ENCODE assay signal across 28 mouse cellular contexts in the genomic region with DNA sequence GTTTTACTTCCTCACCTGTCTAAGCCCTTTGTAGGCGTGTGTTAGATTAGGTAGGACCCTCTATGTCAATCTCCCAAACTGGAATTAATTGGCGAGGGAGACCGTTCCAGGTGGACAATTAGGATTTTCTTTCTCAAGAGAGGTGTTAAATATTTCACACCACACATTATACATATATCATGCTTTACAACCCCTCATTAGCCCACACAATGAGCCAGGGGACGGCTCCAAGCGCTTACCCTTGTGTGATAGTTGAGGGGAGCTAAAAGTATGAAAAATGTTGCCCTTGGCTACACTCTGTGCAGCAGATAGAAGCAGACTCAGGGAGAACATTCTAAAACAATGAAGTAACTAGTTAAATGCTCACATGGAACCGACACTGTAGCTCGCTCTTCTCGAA.
A peak's percentile ranks its signal among the peaks of the same experiment; 100 is the strongest.
DNase-seq lines count a peak whose midpoint lies in the region; ATAC-seq lines count a peak whose summit lies in the region.
"Had no signal": no experiment of that assay in that cellular context is flagged by ENCODE, and none has a peak within 500 bp of the region (broad histone marks: within the 10 kb centered on the region; RNA-seq: fewer than 3 reads in every experiment).

No protein-coding gene starts in this region.

- H3K4me2 ChIP-seq in kidney, embryonic 14.5 days (replicated peaks; ENCODE audit: low read depth, low read length): no peak overlapping the region
- no peak overlapping the region for H3K4me2 ChIP-seq in midbrain, embryonic 11.5 days
- H3K4me2 ChIP-seq in limb, embryonic 13.5 days (replicated peaks): 0 out of 2 replicates have a peak overlapping the region, but pooled peaks have one; percentile 10
- H3K4me2 ChIP-seq: embryonic facial prominence, embryonic 13.5 days; embryonic facial prominence, embryonic 15.5 days; forebrain, embryonic 12.5 days had no signal

- no peak overlapping the region for H3K4me3 ChIP-seq in kidney, embryonic 14.5 days (ENCODE audit: low read length)
- H3K4me3 ChIP-seq in midbrain, embryonic 11.5 days (ENCODE audit: low read depth, low read length): no peak overlapping the region
- no peak overlapping the region for H3K4me3 ChIP-seq in midbrain, embryonic 10.5 days
- H3K4me3 ChIP-seq in limb, embryonic 13.5 days: no peak overlapping the region
- H3K4me3 ChIP-seq: embryonic facial prominence, embryonic 13.5 days; embryonic facial prominence, embryonic 15.5 days; erythroblast, embryonic 14.5 days; forebrain, embryonic 10.5 days; forebrain, embryonic 12.5 days had no signal

- no peak overlapping the region for H3K9ac ChIP-seq in kidney, embryonic 14.5 days (ENCODE audit: low read depth, low read length)
- no peak overlapping the region for H3K9ac ChIP-seq in midbrain, embryonic 11.5 days (ENCODE audit: low read length)
- no peak overlapping the region for H3K9ac ChIP-seq in limb, embryonic 13.5 days
- H3K9ac ChIP-seq: embryonic facial prominence, embryonic 13.5 days; embryonic facial prominence, embryonic 15.5 days; forebrain, embryonic 12.5 days had no signal

- no peaks in the 10 kb centered on the region for H3K27me3 ChIP-seq in kidney, embryonic 14.5 days (ENCODE audit: control insufficient read depth, insufficient read depth, low read length)
- no peaks in the 10 kb centered on the region for H3K27me3 ChIP-seq in midbrain, embryonic 11.5 days (ENCODE audit: control insufficient read depth, insufficient read depth, low read length)
- H3K27me3 ChIP-seq in midbrain, embryonic 10.5 days (ENCODE audit: low read depth, poor library complexity, severe bottlenecking): no peaks in the 10 kb centered on the region
- peaks cover 66% of the 10 kb centered on the region for H3K27me3 ChIP-seq in limb, embryonic 13.5 days
- H3K27me3 ChIP-seq: CH12.LX; forebrain, embryonic 12.5 days had no signal

- WGBS in kidney, embryonic 14.5 days: 77% methylated on average over 8 of the region's 8 CpGs
- WGBS in midbrain, embryonic 11.5 days: 90% methylated on average over 8 of the region's 8 CpGs
- WGBS in midbrain, embryonic 10.5 days: 93% methylated on average over 8 of the region's 8 CpGs
- 35% methylated on average over 8 of the region's 8 CpGs for WGBS in limb, embryonic 13.5 days

- ATAC-seq in kidney, embryonic 14.5 days (ENCODE audit: low FRiP score, low TSS enrichment): 0 out of 2 replicates have a peak, but pooled peaks have one; percentile 32
- ATAC-seq in midbrain, embryonic 11.5 days (ENCODE audit: low FRiP score): no peak
- ATAC-seq in limb, embryonic 13.5 days (ENCODE audit: low FRiP score, low read depth): peak; percentile 37; the same call in 1 of the 2 replicates
- ATAC-seq: CD4-positive, CD25-positive, alpha-beta regulatory T cell, adult 4 months; forebrain, embryonic 14.5 days; forebrain, embryonic 16.5 days; Patski had no signal

- H3K27ac ChIP-seq in kidney, embryonic 14.5 days (ENCODE audit: low read depth, low read length): no peak overlapping the region
- H3K27ac ChIP-seq in midbrain, embryonic 11.5 days (ENCODE audit: low read depth, low read length): no peak overlapping the region
- no peak overlapping the region for H3K27ac ChIP-seq in midbrain, embryonic 10.5 days (replicated peaks)
- no peak overlapping the region for H3K27ac ChIP-seq in limb, embryonic 13.5 days
- H3K27ac ChIP-seq: embryonic facial prominence, embryonic 13.5 days; embryonic facial prominence, embryonic 15.5 days; forebrain, embryonic 10.5 days; forebrain, embryonic 12.5 days had no signal

- no peaks in the 10 kb centered on the region for H3K36me3 ChIP-seq in kidney, embryonic 14.5 days (ENCODE audit: control insufficient read depth, insufficient read depth, low read length)
- no peaks in the 10 kb centered on the region for H3K36me3 ChIP-seq in midbrain, embryonic 11.5 days (ENCODE audit: control insufficient read depth, insufficient read depth, low read length)
- H3K36me3 ChIP-seq in midbrain, embryonic 10.5 days: no peaks in the 10 kb centered on the region
- H3K36me3 ChIP-seq in limb, embryonic 13.5 days: no peaks in the 10 kb centered on the region
- H3K36me3 ChIP-seq: embryonic facial prominence, embryonic 13.5 days; embryonic facial prominence, embryonic 15.5 days; forebrain, embryonic 10.5 days; forebrain, embryonic 12.5 days; G1E had no signal

- no peaks in the 10 kb centered on the region for H3K4me1 ChIP-seq in kidney, embryonic 14.5 days (ENCODE audit: control insufficient read depth, insufficient read depth, low read length)
- no peaks in the 10 kb centered on the region for H3K4me1 ChIP-seq in midbrain, embryonic 11.5 days (ENCODE audit: control insufficient read depth, insufficient read depth, low read length)
- H3K4me1 ChIP-seq in midbrain, embryonic 10.5 days: no peaks in the 10 kb centered on the region
- peaks cover 39% of the 10 kb centered on the region for H3K4me1 ChIP-seq in limb, embryonic 13.5 days
- H3K4me1 ChIP-seq: embryonic facial prominence, embryonic 15.5 days; forebrain, embryonic 10.5 days; forebrain, embryonic 12.5 days had no signal

- H3K9me3 ChIP-seq in kidney, embryonic 14.5 days (ENCODE audit: control insufficient read depth, low read length): no peaks in the 10 kb centered on the region
- no peaks in the 10 kb centered on the region for H3K9me3 ChIP-seq in midbrain, embryonic 11.5 days (ENCODE audit: control insufficient read depth, low read length)
- H3K9me3 ChIP-seq in midbrain, embryonic 10.5 days (replicated peaks): no peaks in the 10 kb centered on the region
- H3K9me3 ChIP-seq in limb, embryonic 13.5 days: no peaks in the 10 kb centered on the region
- H3K9me3 ChIP-seq: embryonic facial prominence, embryonic 13.5 days; embryonic facial prominence, embryonic 15.5 days; forebrain, embryonic 10.5 days; forebrain, embryonic 12.5 days; G1E had no signal

- no peak for DNase-seq in kidney, postnatal 14 days
- DNase-seq in midbrain, embryonic 11.5 days (ENCODE audit: low spot score, missing footprints): peak; percentile 45
- DNase-seq in midbrain, embryonic 10.5 days (ENCODE audit: low spot score): no peak
- DNase-seq in T-cell, adult 2 months (ENCODE audit: low spot score): no peak
- DNase-seq: adrenal gland, adult 2 months; adrenal gland, postnatal 10 days; adrenal gland, postnatal 25 days; B cell, adult 2 months; cerebellum, adult 11 months; cerebellum, adult 18-20 months; cerebellum, adult 8-10 months; cerebellum, adult 9-11 months; cerebellum, postnatal 14 days; cerebellum, postnatal 36 days; embryo, embryonic 11 days had no signal
